Mouse (Mus musculus): Measurements from ENCODE around the gene Lgals3.
"Not testable (repeated sequence)": the region's sequence is repeated elsewhere in the genome, so short reads cannot be mapped to it uniquely, and the experiment has no call there.

Lgals3 gene

GRCm38 (mm10) chr14:47367461-47367860 is at the start of gene Lgals3:
Gene Lgals3, plus strand, starts transcription at chr14:47367751.
- peak; percentile 53 for DNase-seq (ENCODE audit: low spot score)

DNA sequence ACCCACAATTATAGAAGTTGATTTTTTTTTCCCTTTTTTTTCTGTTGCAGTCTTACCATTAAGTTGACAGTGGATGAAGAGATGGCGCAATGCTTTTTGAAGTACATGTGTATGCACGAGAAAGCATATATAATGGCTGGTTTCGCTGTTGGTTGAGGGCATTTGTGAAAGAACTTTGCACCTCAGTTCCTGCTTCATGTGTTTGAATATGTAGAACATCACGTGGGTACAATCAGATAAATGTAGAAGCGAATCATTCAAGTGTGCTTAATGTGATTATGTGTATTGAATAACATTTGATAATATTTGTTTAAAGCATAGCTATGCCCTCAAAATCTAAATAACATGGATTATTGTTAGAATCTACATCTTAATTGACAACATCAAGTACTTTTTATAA is 48.2 kb upstream of the Lgals3 start:
- no peak for DNase-seq (ENCODE audit: low spot score)

DNA sequence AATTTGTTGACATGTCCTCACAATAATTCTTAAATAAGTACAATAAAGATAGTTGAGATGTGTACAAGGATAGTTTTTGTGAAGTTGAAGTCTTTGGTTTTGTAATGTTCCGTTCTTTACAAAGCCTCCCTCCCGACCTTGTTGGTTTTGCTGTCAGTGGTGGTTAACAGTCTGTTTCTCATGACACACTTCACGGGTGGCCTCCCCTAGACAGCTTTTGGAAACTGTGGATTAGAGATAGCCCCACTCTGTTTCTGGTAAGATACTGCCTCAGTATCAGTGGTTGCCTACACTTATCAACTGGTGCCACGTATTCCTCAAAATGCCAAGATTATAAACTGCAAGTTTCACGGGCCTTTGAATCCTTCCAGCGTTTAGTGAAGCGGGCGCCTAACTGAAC is 46.0 kb upstream of the Lgals3 start:
- DNase-seq (ENCODE audit: low spot score) = not testable (repeated sequence)

- DNase-seq (ENCODE audit: low spot score) = no peak
Observed at GRCm38 (mm10) chr14:47325965-47326761, 41.4 kb upstream of the Lgals3 start.

GRCm38 (mm10) chr14:47327347-47327746 is 40.2 kb upstream of the Lgals3 start:
- DNase-seq (ENCODE audit: low spot score) = peak; percentile 40

DNA sequence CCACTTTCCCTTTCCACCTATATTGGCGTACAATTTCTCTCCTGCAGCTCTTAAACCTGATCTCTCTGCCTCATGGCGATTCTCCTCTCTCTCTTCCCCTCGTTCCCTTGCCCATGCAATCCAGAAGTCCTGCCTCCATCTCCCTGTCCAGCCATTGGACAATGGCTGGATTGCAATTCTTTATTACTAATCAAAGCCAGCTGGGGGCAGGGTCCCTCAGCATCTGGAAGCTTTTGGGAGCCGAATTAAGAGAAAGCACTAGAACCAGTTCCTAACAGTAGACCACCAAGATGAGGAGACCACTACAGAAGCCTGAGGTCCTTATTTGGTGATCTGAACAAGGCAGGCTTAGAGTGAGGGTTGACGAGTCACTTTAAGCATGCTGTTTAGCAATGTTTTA is 35.6 kb upstream of the Lgals3 start:
- DNase-seq (ENCODE audit: low spot score) = no peak

DNA sequence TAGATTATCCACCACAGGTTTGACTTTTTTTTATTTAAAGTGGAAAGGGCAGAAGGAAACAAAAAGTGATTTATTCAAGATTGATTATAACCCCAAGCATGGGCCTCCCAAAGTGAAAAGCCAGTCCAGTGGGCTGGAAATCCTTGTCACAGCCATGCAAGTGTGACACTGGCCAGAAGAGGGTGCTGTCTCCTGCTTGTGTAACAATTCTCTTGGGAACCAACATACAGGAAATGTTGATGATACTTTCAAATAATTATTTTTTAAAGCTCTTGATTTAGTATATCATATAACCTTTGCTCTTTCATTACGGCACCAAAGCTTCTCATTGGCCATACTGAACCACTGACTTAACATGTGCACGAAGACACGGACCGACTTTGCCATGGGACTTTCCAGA is 32.7 kb upstream of the Lgals3 start:
- peak; percentile 81 for DNase-seq (ENCODE audit: low spot score)

GRCm38 (mm10) chr14:47335300-47335699 is 32.3 kb upstream of the Lgals3 start:
- DNase-seq (ENCODE audit: low spot score) = no peak

- DNase-seq (ENCODE audit: low spot score) = no peak
Observed at GRCm38 (mm10) chr14:47340231-47340925, 27.2 kb upstream of the Lgals3 start.

- no peak for DNase-seq (ENCODE audit: low spot score)
Observed at GRCm38 (mm10) chr14:47341811-47342291, 25.7 kb upstream of the Lgals3 start.

DNA sequence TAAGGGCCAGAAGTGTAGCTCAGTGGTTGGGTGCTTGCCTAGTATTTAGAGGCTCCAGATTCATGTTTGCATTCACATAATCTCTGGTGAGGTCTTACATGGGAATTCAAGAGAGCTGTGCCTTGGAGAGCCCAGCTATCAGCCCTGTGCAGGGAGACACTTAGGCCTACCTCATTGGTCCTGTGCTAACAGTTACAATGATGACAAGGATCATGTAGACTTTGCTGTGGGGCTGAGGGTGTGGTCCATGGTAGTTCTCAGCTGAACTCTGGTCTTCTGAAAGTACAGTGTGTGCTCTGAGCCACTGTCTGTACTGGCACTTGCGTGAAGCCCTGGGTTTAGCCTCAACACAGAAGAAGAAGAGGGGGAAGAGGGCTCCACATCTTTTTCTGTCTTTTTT is 20.8 kb upstream of the Lgals3 start:
- no peak for DNase-seq (ENCODE audit: low spot score)

GRCm38 (mm10) chr14:47350974-47351373 is 16.6 kb upstream of the Lgals3 start:
- no peak for DNase-seq (ENCODE audit: low spot score)

GRCm38 (mm10) chr14:47352272-47352671 is 15.3 kb upstream of the Lgals3 start:
- no peak for DNase-seq (ENCODE audit: low spot score)

DNA sequence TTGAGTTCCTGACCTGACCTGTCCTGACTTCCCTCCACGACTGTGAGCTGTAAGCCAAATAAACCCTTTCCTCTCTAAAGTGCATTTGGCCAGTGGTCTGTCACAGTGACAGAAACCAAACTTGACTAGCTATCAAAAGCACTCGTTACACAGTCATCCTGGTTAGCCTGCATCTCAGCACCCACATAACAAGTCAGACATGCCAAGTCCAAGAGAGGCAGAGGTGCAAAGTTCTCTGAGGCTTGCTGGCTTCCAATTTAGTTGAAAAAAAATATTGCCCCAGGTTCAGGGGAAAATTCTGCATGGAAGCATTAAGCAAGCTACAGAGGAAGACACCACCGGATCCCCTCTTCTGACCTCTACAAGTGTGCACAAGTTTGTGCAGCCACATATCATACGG is 14.3 kb upstream of the Lgals3 start:
- DNase-seq (ENCODE audit: low spot score) = no peak

DNA sequence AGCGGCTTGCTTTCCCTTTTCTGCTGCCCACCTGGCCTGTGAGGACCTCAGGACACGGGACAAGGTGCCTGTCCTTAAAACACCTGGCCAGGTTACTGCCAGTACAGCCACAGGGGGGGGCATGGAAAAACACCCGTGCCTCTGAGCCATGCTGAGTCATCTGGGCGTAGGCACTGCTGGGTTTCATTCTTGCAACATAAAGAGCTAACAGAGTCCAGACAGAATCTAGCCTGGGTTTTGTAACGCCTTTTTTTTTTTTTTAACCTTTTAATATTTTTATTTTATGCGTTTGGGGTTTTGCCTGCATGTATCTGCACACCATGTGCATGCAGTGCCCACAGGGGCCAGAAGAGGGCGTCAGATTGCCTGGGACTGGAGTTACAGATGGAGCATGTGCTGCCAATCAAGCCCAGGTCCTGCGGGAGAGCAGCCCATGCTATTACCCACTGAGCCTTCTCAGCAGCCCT is 13.4 kb upstream of the Lgals3 start:
- peak; percentile 78 for DNase-seq (ENCODE audit: low spot score)

DNA sequence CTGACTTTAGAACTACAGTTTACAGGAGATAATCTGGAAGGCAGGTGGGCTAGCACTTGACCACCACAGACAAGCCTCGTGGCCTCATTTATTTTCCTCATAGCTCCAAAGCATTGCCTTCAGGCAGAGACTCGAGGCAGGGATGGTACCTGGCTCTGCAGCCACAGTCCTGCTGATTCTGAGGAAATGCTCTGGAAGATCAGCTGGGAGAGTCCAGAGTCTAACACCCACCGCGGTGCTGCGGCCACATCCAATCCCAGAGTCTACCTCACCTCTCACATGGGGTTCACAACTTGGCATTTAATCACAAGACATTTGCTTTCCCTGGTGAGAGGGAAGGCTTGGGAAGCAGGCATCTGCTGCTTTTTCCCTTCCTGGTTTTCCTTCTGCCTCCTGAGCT is 12.6 kb upstream of the Lgals3 start:
- no peak for DNase-seq (ENCODE audit: low spot score)

DNA sequence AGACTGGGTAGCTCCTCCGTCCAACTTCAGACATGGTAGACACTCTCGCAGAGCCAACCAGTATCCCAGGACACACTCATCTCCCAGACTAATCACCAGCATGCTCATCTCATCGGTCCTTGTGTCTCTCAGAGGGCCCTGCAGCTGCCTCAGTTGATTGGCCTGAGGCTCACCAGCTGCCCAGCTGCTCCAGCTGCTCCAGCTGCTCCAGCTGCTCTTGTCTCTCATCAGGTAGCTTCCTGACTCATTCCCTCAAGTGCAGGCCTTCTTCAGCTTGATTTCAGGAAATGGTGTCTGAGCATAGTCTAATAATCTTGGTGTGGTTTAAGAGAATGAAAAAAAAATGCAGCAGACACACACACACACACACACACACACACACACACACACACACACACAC is 10.9 kb upstream of the Lgals3 start:
- no peak for DNase-seq (ENCODE audit: low spot score)

DNA sequence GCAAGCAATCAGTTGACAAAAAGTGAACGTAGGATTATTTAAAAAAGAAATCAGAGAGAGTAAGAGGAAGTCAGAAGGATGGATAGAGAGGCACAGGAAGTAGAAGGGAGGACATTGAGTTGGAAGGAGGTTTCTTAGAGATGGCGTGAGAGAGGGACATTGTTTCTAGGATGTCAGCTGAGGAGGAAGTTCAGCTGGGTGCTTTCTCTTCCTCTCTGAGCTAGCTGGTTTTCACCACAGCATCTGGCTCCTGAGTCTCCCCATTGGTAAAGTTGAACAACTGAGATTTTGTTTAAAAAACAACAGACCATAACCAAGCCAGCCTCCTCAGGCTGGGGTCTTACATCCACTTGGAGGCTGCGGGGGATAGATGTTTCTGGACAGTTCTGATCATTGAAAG is 7.9 kb upstream of the Lgals3 start:
- no peak for DNase-seq (ENCODE audit: low spot score)

DNA sequence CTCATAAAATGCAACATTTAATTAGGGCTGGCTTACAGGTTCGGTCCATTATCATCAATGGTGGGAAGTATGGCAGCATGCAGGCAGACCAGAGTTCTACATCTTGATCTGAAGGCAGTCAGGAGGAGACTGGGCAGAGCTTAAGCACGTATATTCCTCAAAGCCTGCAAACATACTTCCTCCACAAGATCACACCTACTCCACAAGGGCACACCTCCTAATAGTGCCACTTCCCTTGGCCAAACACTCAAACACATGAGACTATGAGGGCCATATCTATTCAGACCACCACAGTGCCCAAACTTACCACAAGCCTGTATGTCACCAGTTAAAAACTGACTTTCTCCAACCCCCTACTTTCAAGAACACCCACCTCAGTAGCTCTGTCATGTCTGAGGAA is 6.1 kb upstream of the Lgals3 start:
- no peak for DNase-seq (ENCODE audit: low spot score)

- no peak for DNase-seq (ENCODE audit: low spot score)
Observed at GRCm38 (mm10) chr14:47361899-47362298, 5.7 kb upstream of the Lgals3 start.

DNA sequence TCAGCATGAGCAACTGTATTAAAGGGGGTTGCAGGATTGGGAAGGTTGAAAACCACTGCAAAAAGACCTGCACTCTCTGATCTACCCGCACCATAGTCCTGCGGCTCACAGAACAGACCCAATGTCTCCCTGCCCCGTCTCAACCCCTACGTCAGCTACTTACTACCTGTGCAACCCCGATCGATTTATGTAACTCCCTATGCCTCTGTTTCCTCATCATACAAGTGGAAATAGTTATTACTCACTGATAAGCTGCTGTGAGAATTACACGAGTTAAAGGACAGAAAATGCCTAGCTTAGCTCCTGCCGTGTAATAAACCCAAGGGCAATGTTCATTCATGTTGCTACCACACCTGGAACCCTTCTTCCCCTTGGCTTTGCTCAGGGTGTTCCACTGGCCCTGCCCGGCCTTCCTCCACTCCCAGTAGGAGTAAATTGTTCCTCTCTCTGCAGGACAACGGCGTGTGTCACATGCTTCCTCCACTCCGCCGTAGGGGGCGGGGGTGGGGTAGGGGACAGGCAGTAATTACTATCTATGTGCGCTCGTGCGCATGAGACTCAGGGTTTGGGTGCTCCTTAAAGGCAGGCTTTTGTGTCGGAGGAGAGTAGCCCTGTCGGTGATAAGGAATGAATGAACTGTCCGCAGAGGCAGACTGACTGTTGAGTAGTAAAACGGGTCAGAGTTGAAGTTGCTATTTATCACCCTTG is 2.7 kb upstream of the Lgals3 start:
- DNase-seq (ENCODE audit: low spot score) = peak; percentile 51

DNA sequence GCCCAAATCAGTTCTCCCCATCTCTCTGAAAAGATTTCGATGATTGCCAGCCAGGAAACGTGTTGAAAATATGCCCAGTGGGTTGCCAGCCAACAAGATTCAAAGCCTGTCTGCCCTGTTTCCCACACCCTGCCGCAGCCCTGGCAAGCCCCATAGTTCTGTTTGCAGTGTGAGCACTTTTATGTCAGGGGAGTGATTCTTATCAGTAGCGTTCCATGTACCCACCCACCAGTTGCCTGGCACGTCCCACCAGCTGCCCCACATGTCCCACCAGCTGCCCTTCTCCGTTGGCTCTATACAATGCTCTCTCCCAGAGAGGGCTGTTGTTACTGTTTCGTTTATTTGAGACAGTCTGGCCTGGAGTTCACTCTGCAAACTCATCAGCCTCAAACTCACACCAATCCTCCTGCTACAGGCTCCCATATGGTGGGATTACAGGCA is 650 bp upstream of the Lgals3 start:
- DNase-seq (ENCODE audit: low spot score) = peak; percentile 78

- no peak for DNase-seq (ENCODE audit: low spot score)
Observed at GRCm38 (mm10) chr14:47369741-47370140, 2.2 kb downstream of the Lgals3 start.
